Mouse (Mus musculus): ENCODE measurements around the gene Tpm4. TPM values are rescaled to one million over a fixed set of nuclear protein-coding genes. Genes with fewer than 3 reads are reported as not detected.
A peak's percentile ranks its signal among the peaks of the same experiment; 100 is the strongest.

Tpm4 gene
- polyA plus RNA-seq, 1 experiment from 2014 or later: 595 TPM

DNA sequence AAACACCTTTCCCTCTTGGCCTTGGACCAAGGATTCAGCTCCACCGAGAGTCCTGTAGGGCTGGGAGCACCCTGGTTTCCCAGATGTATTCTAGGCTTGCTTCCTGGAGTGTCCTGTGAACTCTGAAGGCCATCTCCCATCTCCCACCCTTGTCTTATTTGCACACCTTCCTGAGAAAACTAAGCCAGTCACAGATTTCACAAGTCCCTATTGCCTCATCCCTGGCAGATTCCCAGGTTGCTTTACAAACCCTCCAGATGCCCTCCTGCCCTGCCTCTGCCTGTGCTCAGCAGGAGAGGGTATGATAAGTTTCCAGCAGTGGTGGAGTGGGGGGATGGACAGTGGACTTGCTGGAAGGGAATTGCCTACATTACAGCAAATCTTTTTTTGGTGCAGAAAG is 11.3 kb downstream of the Tpm4 start:
- Histone ChIP-seq H3K9ac (replicated peaks; ENCODE audit: low read depth, low read length) (no peak overlapping the region), H3K4me3 (ENCODE audit: low read depth, low read length) (no peak overlapping the region), H3K4me1 (ENCODE audit: control insufficient read depth, insufficient read depth, low read length) (no peaks in the 10 kb centered on the region), H3K4me2 (replicated peaks; ENCODE audit: low read depth, low read length) (no peak overlapping the region), H3K27me3 (ENCODE audit: control insufficient read depth, insufficient read depth, low read length) (no peaks in the 10 kb centered on the region), H3K9me3 (ENCODE audit: control insufficient read depth, low read depth, low read length) (no peaks in the 10 kb centered on the region), H3K27ac (ENCODE audit: low read length) (no peak overlapping the region), H3K36me3 (ENCODE audit: control insufficient read depth, insufficient read depth, low read length) (peaks cover 93% of the 10 kb centered on the region)
- no peak for ATAC-seq (ENCODE audit: insufficient number of reproducible peaks, insufficient read depth, low FRiP score, low read depth)
- 95% methylated on average over 1 of the region's 1 CpGs for WGBS

DNA sequence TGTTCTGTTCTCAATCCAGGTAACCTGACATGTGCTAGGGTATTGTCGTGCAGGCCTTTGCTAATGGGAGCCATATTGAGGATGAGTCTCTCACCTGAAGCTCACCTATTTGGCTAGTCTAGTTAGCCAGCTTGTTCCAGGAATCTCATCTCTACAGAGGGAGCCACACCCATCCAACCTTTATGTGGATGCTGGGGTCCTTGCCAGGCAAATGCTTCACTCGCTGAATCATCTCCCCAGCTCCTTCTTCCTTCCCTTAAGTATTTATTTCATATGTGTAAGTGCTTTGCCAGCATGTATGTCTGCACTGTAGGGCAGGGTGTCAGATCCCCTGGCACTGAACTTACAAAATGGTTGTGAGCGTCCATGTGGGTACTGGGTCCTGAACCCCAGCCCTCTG is 11.8 kb downstream of the Tpm4 start:
- H3K27me3 ChIP-seq (ENCODE audit: control insufficient read depth, insufficient read depth, low read length): no peaks in the 10 kb centered on the region
- no peak overlapping the region for H3K9ac ChIP-seq (replicated peaks; ENCODE audit: low read depth, low read length)
- H3K9me3 ChIP-seq (ENCODE audit: control insufficient read depth, low read depth, low read length): no peaks in the 10 kb centered on the region
- WGBS: 92% methylated on average over 3 of the region's 3 CpGs
- peaks cover 93% of the 10 kb centered on the region for H3K36me3 ChIP-seq (ENCODE audit: control insufficient read depth, insufficient read depth, low read length)
- H3K4me2 ChIP-seq (replicated peaks; ENCODE audit: low read depth, low read length): no peak overlapping the region
- H3K4me3 ChIP-seq (ENCODE audit: low read depth, low read length): no peak overlapping the region
- H3K4me1 ChIP-seq (ENCODE audit: control insufficient read depth, insufficient read depth, low read length): no peaks in the 10 kb centered on the region
- ATAC-seq (ENCODE audit: insufficient number of reproducible peaks, insufficient read depth, low FRiP score, low read depth): no peak
- H3K27ac ChIP-seq (ENCODE audit: low read length): no peak overlapping the region

DNA sequence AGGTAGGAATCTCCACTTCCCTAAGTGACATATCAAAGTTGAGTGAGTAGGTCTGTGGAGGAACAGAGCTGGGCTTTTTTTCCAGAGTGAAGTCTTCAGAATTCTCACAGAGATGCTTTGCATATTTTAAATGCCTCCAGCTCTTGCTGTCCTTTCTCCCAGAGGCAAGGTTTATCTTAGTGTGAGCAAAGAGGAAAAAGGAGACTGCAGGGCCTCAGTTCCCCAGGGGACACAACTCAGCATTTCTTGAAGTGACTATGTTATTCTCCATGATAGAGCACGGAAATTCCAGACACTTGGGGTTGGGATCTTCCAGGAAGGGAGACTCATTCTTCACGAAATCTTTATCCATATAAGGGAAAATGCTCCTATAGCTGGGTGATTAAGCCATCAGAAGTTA is 12.5 kb downstream of the Tpm4 start:
- no peaks in the 10 kb centered on the region for H3K4me1 ChIP-seq (ENCODE audit: control insufficient read depth, insufficient read depth, low read length)
- H3K4me3 ChIP-seq (ENCODE audit: low read depth, low read length): no peak overlapping the region
- no peak overlapping the region for H3K9ac ChIP-seq (replicated peaks; ENCODE audit: low read depth, low read length)
- no peak overlapping the region for H3K4me2 ChIP-seq (replicated peaks; ENCODE audit: low read depth, low read length)
- 66% methylated on average over 2 of the region's 2 CpGs for WGBS
- ATAC-seq (ENCODE audit: insufficient number of reproducible peaks, insufficient read depth, low FRiP score, low read depth): no peak
- peaks cover 93% of the 10 kb centered on the region for H3K36me3 ChIP-seq (ENCODE audit: control insufficient read depth, insufficient read depth, low read length)
- H3K27ac ChIP-seq (ENCODE audit: low read length): no peak overlapping the region
- no peaks in the 10 kb centered on the region for H3K9me3 ChIP-seq (ENCODE audit: control insufficient read depth, low read depth, low read length)
- no peaks in the 10 kb centered on the region for H3K27me3 ChIP-seq (ENCODE audit: control insufficient read depth, insufficient read depth, low read length)

DNA sequence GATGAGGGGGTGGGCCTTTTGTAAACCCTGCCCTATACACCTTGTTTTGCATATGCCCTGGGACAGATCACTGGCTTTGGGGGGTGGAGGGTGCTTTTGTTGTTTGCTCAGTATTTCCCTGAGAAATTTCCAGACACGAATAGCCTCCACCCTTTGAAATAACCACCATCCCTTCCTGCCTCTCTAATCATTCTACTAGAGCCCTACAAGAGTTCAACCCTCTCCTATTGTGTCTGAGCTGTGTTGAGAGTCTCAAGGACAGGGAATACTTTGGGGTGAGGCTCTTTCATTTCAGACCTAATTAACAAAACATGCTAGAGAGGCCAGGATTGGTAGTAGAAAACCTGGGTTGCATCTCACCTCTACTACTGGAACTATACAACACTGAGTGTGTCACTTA is 14.3 kb downstream of the Tpm4 start:
- Histone ChIP-seq H3K4me2 (replicated peaks; ENCODE audit: low read depth, low read length) (no peak overlapping the region), H3K27me3 (ENCODE audit: control insufficient read depth, insufficient read depth, low read length) (no peaks in the 10 kb centered on the region), H3K9me3 (ENCODE audit: control insufficient read depth, low read depth, low read length) (no peaks in the 10 kb centered on the region), H3K27ac (ENCODE audit: low read length) (no peak overlapping the region), H3K36me3 (ENCODE audit: control insufficient read depth, insufficient read depth, low read length) (peaks cover 81% of the 10 kb centered on the region), H3K4me3 (ENCODE audit: low read depth, low read length) (no peak overlapping the region), H3K4me1 (ENCODE audit: control insufficient read depth, insufficient read depth, low read length) (no peaks in the 10 kb centered on the region), H3K9ac (replicated peaks; ENCODE audit: low read depth, low read length) (no peak overlapping the region)
- 88% methylated on average over 1 of the region's 1 CpGs for WGBS
- ATAC-seq (ENCODE audit: insufficient number of reproducible peaks, insufficient read depth, low FRiP score, low read depth): no peak

DNA sequence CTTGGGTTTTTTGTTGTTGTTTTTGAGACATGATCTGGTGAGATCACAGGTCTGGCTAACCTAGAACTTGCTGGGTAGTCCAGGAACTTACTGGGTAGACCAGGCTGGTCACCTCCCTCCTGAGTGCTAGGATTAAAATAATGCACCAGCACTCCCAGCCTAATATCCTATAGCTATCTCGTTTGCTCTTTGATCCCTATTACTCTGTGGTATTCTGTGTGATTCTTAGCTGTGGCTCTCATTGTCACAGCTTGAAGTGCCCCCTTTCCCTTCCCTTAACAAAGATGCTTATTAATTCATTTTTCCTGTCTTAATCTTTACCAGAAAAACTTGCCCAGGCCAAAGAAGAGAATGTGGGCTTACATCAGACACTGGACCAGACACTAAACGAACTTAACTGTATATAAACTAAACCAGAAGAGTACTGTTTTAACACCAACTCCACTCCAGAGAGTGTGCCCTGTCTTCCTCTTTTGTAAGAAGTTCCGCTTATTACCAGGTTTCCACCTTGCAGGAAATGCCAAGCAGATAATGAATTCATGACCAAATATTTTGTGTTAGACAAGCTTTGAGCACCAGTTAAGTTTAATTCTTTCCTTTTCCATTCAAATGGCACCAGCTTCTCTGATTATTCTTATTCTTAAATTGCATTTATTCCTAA is 16.8 kb downstream of the Tpm4 start:
- no peak for ATAC-seq (ENCODE audit: insufficient number of reproducible peaks, insufficient read depth, low FRiP score, low read depth)
- H3K9me3 ChIP-seq (ENCODE audit: control insufficient read depth, low read depth, low read length): no peaks in the 10 kb centered on the region
- H3K27ac ChIP-seq (ENCODE audit: low read length): no peak overlapping the region
- 82% methylated on average over 3 of the region's 3 CpGs for WGBS
- no peak overlapping the region for H3K4me2 ChIP-seq (replicated peaks; ENCODE audit: low read depth, low read length)
- no peak overlapping the region for H3K4me3 ChIP-seq (ENCODE audit: low read depth, low read length)
- no peaks in the 10 kb centered on the region for H3K27me3 ChIP-seq (ENCODE audit: control insufficient read depth, insufficient read depth, low read length)
- no peaks in the 10 kb centered on the region for H3K4me1 ChIP-seq (ENCODE audit: control insufficient read depth, insufficient read depth, low read length)
- H3K9ac ChIP-seq (replicated peaks; ENCODE audit: low read depth, low read length): no peak overlapping the region
- H3K36me3 ChIP-seq (ENCODE audit: control insufficient read depth, insufficient read depth, low read length): peaks cover 58% of the 10 kb centered on the region

DNA sequence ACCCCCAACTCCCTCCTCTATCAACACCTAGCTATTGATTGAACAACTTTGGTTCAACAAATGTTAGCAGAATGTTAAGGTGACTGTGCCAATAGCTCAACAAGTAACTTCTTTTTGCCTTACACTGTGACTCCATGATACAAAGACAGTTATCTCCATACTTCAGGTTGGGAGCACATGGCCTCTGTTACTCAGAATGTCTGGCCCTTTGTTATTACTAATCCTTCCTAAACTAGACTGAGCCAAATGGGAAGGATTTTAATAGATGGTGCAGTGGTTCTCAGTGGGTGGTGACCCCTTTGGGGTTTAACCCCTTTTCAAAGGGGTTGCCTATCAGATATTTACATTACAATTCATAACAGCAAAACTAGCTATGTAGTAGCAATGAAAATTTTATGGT is 18.6 kb downstream of the Tpm4 start:
- Histone ChIP-seq H3K9ac (replicated peaks; ENCODE audit: low read depth, low read length) (no peak overlapping the region), H3K9me3 (ENCODE audit: control insufficient read depth, low read depth, low read length) (no peaks in the 10 kb centered on the region), H3K4me3 (ENCODE audit: low read depth, low read length) (no peak overlapping the region), H3K4me1 (ENCODE audit: control insufficient read depth, insufficient read depth, low read length) (no peaks in the 10 kb centered on the region), H3K36me3 (ENCODE audit: control insufficient read depth, insufficient read depth, low read length) (peaks cover 41% of the 10 kb centered on the region), H3K4me2 (replicated peaks; ENCODE audit: low read depth, low read length) (no peak overlapping the region), H3K27me3 (ENCODE audit: control insufficient read depth, insufficient read depth, low read length) (no peaks in the 10 kb centered on the region), H3K27ac (ENCODE audit: low read length) (no peak overlapping the region)
- ATAC-seq (ENCODE audit: insufficient number of reproducible peaks, insufficient read depth, low FRiP score, low read depth): no peak

DNA sequence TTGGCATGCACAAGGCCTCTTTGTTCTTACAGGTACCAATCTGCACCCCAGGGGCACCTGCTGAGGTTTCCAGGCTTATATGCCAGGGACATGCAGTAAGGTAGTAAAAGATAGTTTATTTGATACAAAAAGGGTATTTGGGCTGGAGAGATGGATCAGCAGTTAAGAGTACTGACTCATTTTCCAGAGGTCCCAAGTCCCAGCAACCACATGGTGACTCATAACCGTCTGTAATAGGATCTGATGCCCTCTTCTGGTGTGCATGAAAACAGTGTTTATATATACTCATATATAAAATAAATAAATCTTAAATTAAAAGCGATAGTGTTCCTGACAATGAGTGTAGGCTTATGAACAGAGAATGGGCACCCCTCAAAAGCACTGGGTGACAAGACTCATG is 23.3 kb downstream of the Tpm4 start:
- no peak for ATAC-seq (ENCODE audit: insufficient number of reproducible peaks, insufficient read depth, low FRiP score, low read depth)
- Histone ChIP-seq H3K9me3 (ENCODE audit: control insufficient read depth, low read depth, low read length) (no peaks in the 10 kb centered on the region), H3K36me3 (ENCODE audit: control insufficient read depth, insufficient read depth, low read length) (peaks cover 4% of the 10 kb centered on the region; the same call in 1 of the 2 replicates), H3K4me1 (ENCODE audit: control insufficient read depth, insufficient read depth, low read length) (peaks cover 16% of the 10 kb centered on the region; the same call in 1 of the 2 replicates), H3K27me3 (ENCODE audit: control insufficient read depth, insufficient read depth, low read length) (no peaks in the 10 kb centered on the region), H3K27ac (ENCODE audit: low read length) (no peak overlapping the region), H3K4me3 (ENCODE audit: low read depth, low read length) (no peak overlapping the region), H3K4me2 (replicated peaks; ENCODE audit: low read depth, low read length) (no peak overlapping the region), H3K9ac (replicated peaks; ENCODE audit: low read depth, low read length) (no peak overlapping the region)
- 76% methylated on average over 2 of the region's 2 CpGs for WGBS

DNA sequence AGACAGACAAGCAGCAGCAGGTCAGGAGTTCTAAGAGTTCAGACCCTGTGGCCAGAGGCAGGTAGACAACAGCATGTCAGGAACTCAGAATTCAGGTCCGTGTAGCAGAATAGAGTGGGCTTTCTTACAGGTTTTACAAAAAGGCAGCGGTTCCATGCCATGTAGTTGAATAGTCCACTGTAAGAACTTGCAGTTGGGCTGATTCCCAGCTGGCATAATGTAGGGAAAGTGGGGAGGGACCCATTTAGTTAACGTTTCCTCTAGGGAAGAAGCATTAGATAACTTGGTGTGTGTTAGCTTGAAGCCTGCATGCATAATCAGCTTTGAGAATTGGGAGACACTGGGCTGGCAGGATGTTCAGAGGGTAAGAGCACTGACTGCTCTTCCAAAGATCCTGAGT is 24.0 kb downstream of the Tpm4 start:
- H3K4me1 ChIP-seq (ENCODE audit: control insufficient read depth, insufficient read depth, low read length): peaks cover 16% of the 10 kb centered on the region; the same call in 1 of the 2 replicates
- no peak overlapping the region for H3K4me2 ChIP-seq (replicated peaks; ENCODE audit: low read depth, low read length)
- ATAC-seq (ENCODE audit: insufficient number of reproducible peaks, insufficient read depth, low FRiP score, low read depth): no peak
- no peaks in the 10 kb centered on the region for H3K27me3 ChIP-seq (ENCODE audit: control insufficient read depth, insufficient read depth, low read length)
- H3K27ac ChIP-seq (ENCODE audit: low read length): no peak overlapping the region
- WGBS: 83% methylated on average over 3 of the region's 3 CpGs
- H3K9me3 ChIP-seq (ENCODE audit: control insufficient read depth, low read depth, low read length): no peaks in the 10 kb centered on the region
- H3K36me3 ChIP-seq (ENCODE audit: control insufficient read depth, insufficient read depth, low read length): no peaks in the 10 kb centered on the region
- no peak overlapping the region for H3K4me3 ChIP-seq (ENCODE audit: low read depth, low read length)
- H3K9ac ChIP-seq (replicated peaks; ENCODE audit: low read depth, low read length): no peak overlapping the region

DNA sequence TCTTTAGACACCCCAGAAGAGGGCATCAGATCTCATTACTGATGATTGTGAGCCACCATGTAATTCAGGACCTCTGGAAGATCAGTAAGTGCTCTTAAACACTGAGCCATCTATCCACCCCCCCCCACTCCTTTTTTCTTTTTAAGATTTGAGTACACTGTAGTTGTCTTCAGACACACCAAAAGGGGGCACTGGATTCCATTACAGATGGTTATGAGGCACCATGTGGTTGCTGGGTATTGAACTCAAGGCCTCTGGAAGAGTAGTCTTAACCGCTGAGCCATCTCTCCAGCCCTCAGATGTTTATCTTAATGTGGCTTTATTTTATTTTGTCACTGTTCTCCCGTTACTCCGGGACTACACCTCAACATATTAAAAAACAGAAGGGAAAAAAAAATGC is 25.2 kb downstream of the Tpm4 start:
- Histone ChIP-seq H3K9me3 (ENCODE audit: control insufficient read depth, low read depth, low read length) (no peaks in the 10 kb centered on the region), H3K4me3 (ENCODE audit: low read depth, low read length) (peak overlapping the region; percentile 33), H3K27me3 (ENCODE audit: control insufficient read depth, insufficient read depth, low read length) (no peaks in the 10 kb centered on the region), H3K9ac (replicated peaks; ENCODE audit: low read depth, low read length) (0 out of 2 replicates have a peak overlapping the region, but pooled peaks have one; percentile 33), H3K4me1 (ENCODE audit: control insufficient read depth, insufficient read depth, low read length) (peaks cover 16% of the 10 kb centered on the region; the same call in 1 of the 2 replicates), H3K36me3 (ENCODE audit: control insufficient read depth, insufficient read depth, low read length) (peaks cover 5% of the 10 kb centered on the region), H3K27ac (ENCODE audit: low read length) (peak overlapping the region; percentile 80; the same call in 1 of the 2 replicates), H3K4me2 (replicated peaks; ENCODE audit: low read depth, low read length) (peak overlapping the region; percentile 49)
- WGBS: 69% methylated on average over 3 of the region's 3 CpGs
- no peak for ATAC-seq (ENCODE audit: insufficient number of reproducible peaks, insufficient read depth, low FRiP score, low read depth)

Measured in stomach, embryonic 14.5 days (tissue).